In genomic region chr8:36322578-36322977, GRCm38 (mm10) we compare ENCODE assay signal across 22 mouse cellular contexts.
DNase-seq lines count a peak whose midpoint lies in the region; ATAC-seq and TF ChIP-seq lines count a peak whose summit lies in the region.
"Had no signal": no experiment of that assay in that cellular context is flagged by ENCODE, and none has a peak within 500 bp of the region (broad histone marks: within the 10 kb centered on the region; RNA-seq: fewer than 3 reads in every experiment).

No protein-coding gene starts in this region.

- no peak for TF ChIP-seq POLR2A in testis, adult 2 months (IDR thresholded peaks at IDR 0.05; ENCODE audit: control insufficient read depth, low read depth, low read length)
- TF ChIP-seq POLR2A in MEL (IDR thresholded peaks at IDR 0.05; ENCODE audit: control insufficient read depth in 1 of 2, insufficient read depth in 1 of 2, low read depth in 1 of 2, low read length in 2 of 2, poor library complexity in 1 of 2): no peak

- WGBS in midbrain, embryonic 11.5 days: 83% methylated on average over 7 of the region's 7 CpGs
- 87% methylated on average over 7 of the region's 7 CpGs for WGBS in midbrain, embryonic 13.5 days

- peak in 1 of 2 experiments; percentile 65; a peak in 1 of 4 replicates for TF ChIP-seq EP300 in MEL (IDR thresholded peaks at IDR 0.05; ENCODE audit: low read depth in 1 of 2, low read length in 2 of 2)

- no peak overlapping the region for H3K9ac ChIP-seq in midbrain, embryonic 11.5 days (ENCODE audit: low read length)
- H3K9ac ChIP-seq in midbrain, embryonic 13.5 days (replicated peaks): no peak overlapping the region
- no peak overlapping the region for H3K9ac ChIP-seq in MEL (ENCODE audit: control insufficient read depth, low read depth, low read length, poor library complexity, severe bottlenecking)

- no peak for TF ChIP-seq CTCF in testis, adult 2 months (IDR thresholded peaks at IDR 0.05; ENCODE audit: control insufficient read depth, insufficient read depth, insufficient replicate concordance, low read depth, low read length)
- no peak for TF ChIP-seq CTCF in MEL (IDR thresholded peaks at IDR 0.05 in 2 of 3, conservative IDR thresholded peaks at IDR 0.05 in 1 of 3; ENCODE audit: control insufficient read depth in 1 of 3, insufficient read depth in 1 of 3, low read depth in 2 of 3, low read length in 3 of 3, poor library complexity in 1 of 3, severe bottlenecking in 1 of 3)

- H3K9me3 ChIP-seq in midbrain, embryonic 11.5 days (ENCODE audit: control insufficient read depth, low read length): no peaks in the 10 kb centered on the region
- H3K9me3 ChIP-seq in midbrain, embryonic 13.5 days: no peaks in the 10 kb centered on the region
- H3K9me3 ChIP-seq in MEL (replicated peaks; ENCODE audit: insufficient read depth, low read length): no peaks in the 10 kb centered on the region
- H3K9me3 ChIP-seq: G1E had no signal

- no peak for TF ChIP-seq RAD21 in MEL (IDR thresholded peaks at IDR 0.05; ENCODE audit: low read depth, low read length)

- no peaks in the 10 kb centered on the region for H3K79me2 ChIP-seq in MEL (ENCODE audit: control insufficient read depth, insufficient read depth, low read length, poor library complexity)

- ATAC-seq in midbrain, embryonic 11.5 days (ENCODE audit: low FRiP score): no peak
- no peak for ATAC-seq in midbrain, embryonic 13.5 days
- ATAC-seq: activated CD4-positive, CD25-positive, alpha-beta regulatory T cell, adult 4 months; CD4-positive, CD25-positive, alpha-beta regulatory T cell, adult 4 months; Patski had no signal

- DNase-seq in midbrain, embryonic 11.5 days (ENCODE audit: low spot score, missing footprints): peak; percentile 23
- DNase-seq in testis, postnatal 14 days (ENCODE audit: low spot score): no peak
- DNase-seq in MEL (ENCODE audit: low read depth, low spot score): peak; percentile 32
- DNase-seq in lung, postnatal 36 days: no peak
- DNase-seq: adrenal gland, adult 2 months; adrenal gland, adult 8-10 months; adrenal gland, postnatal 10 days; adrenal gland, postnatal 14 days; adrenal gland, postnatal 25 days; adrenal gland, postnatal 36 days; B cell, adult 2 months; cerebellum, adult 11 months; cerebellum, adult 11-12 months; cerebellum, adult 18-20 months; cerebellum, adult 2 months had no signal

- H3K4me1 ChIP-seq in midbrain, embryonic 11.5 days (ENCODE audit: control insufficient read depth, insufficient read depth, low read length): no peaks in the 10 kb centered on the region
- H3K4me1 ChIP-seq in midbrain, embryonic 13.5 days (replicated peaks): 0 out of 2 replicates have a peak, but pooled peaks cover 3% of the 10 kb centered on the region
- H3K4me1 ChIP-seq in testis, adult 2 months (ENCODE audit: control insufficient read depth, insufficient read depth, low read length): peaks cover 3% of the 10 kb centered on the region
- peaks cover 10 to 36% of the 10 kb centered on the region in 2 experiments; a peak in 3 of 4 replicates for H3K4me1 ChIP-seq in MEL (ENCODE audit: control insufficient read depth in 1 of 2, insufficient read depth in 2 of 2, low read length in 2 of 2)

- no peak overlapping the region for H3K4me3 ChIP-seq in midbrain, embryonic 11.5 days (ENCODE audit: low read depth, low read length)
- H3K4me3 ChIP-seq in midbrain, embryonic 13.5 days (replicated peaks): no peak overlapping the region
- peak overlapping the region; percentile 67; the same call in 1 of the 2 replicates for H3K4me3 ChIP-seq in testis, adult 2 months (ENCODE audit: control insufficient read depth, low read depth, low read length)
- H3K4me3 ChIP-seq in MEL (ENCODE audit: control insufficient read depth in 1 of 2, insufficient read depth in 1 of 2, low read depth in 2 of 2, low read length in 2 of 2): no peak overlapping the region

- no peaks in the 10 kb centered on the region for H3K27me3 ChIP-seq in midbrain, embryonic 11.5 days (ENCODE audit: control insufficient read depth, insufficient read depth, low read length)
- no peaks in the 10 kb centered on the region for H3K27me3 ChIP-seq in midbrain, embryonic 13.5 days
- H3K27me3 ChIP-seq in testis, adult 2 months (ENCODE audit: control insufficient read depth, insufficient read depth, low read length): no peaks in the 10 kb centered on the region
- H3K27me3 ChIP-seq in MEL (ENCODE audit: control insufficient read depth in 1 of 2, insufficient read depth in 2 of 2, low read length in 2 of 2): no peaks in the 10 kb centered on the region
- H3K27me3 ChIP-seq: CH12.LX had no signal

- H3K27ac ChIP-seq in midbrain, embryonic 11.5 days (ENCODE audit: low read depth, low read length): no peak overlapping the region
- no peak overlapping the region for H3K27ac ChIP-seq in midbrain, embryonic 13.5 days
- no peak overlapping the region for H3K27ac ChIP-seq in testis, adult 2 months (ENCODE audit: control insufficient read depth, insufficient read depth, low read depth, low read length)
- peak overlapping the region; percentile 39; the same call in 1 of the 2 replicates for H3K27ac ChIP-seq in MEL (ENCODE audit: control insufficient read depth, low read depth, low read length)

- no peaks in the 10 kb centered on the region for H3K36me3 ChIP-seq in midbrain, embryonic 11.5 days (ENCODE audit: control insufficient read depth, insufficient read depth, low read length)
- H3K36me3 ChIP-seq in midbrain, embryonic 13.5 days: no peaks in the 10 kb centered on the region
- no peaks in the 10 kb centered on the region for H3K36me3 ChIP-seq in testis, adult 2 months (ENCODE audit: control insufficient read depth, insufficient read depth, low read length)
- H3K36me3 ChIP-seq in MEL (ENCODE audit: control insufficient read depth in 1 of 2, insufficient read depth in 2 of 2, low read length in 2 of 2): peaks cover 0 to 2% of the 10 kb centered on the region in 2 experiments; a peak in 1 of 4 replicates
- H3K36me3 ChIP-seq: G1E had no signal

- no peak overlapping the region for H3K4me2 ChIP-seq in midbrain, embryonic 11.5 days
- H3K4me2 ChIP-seq in midbrain, embryonic 13.5 days (replicated peaks): no peak overlapping the region

TF ChIP-seq in MEL, 35 proteins besides CTCF, POLR2A, EP300 and RAD21:
- TF ChIP-seq ETS1 (IDR thresholded peaks at IDR 0.05; ENCODE audit: low read depth, low read length) (peak; percentile 50; the same call in 1 of the 2 replicates), MYB (IDR thresholded peaks at IDR 0.05; ENCODE audit: low read depth, low read length) (no peak), TCF12 (IDR thresholded peaks at IDR 0.05; ENCODE audit: low read depth, low read length) (peak; percentile 39; the same call in 1 of the 2 replicates), BHLHE40 (IDR thresholded peaks at IDR 0.05; ENCODE audit: borderline replicate concordance, low read depth, low read length) (0 out of 2 replicates have a peak, but pooled peaks have one; percentile 32), TAL1 (IDR thresholded peaks at IDR 0.05; ENCODE audit: low read length) (no peak), USF1 (IDR thresholded peaks at IDR 0.05; ENCODE audit: low read depth, low read length) (peak; percentile 45; the same call in 1 of the 2 replicates), MXI1 (IDR thresholded peaks at IDR 0.05; ENCODE audit: low read depth, low read length) (peak; percentile 27; the same call in 1 of the 2 replicates)

Comparison
In these comparisons a context has a peak if more than half of its experiments do, and no peak if none do; other contexts are left out.
1. DNase-seq: peak in midbrain, embryonic 11.5 days (single experiment) and MEL (single experiment); none in testis, postnatal 14 days (single experiment) and lung, postnatal 36 days (single experiment).